Mouse (Mus musculus): Measurements from ENCODE around the gene Gm8439.

Gm8439 gene

GRCm38 (mm10) chr4:120613691-120614329 is 25.3 kb downstream of the Gm8439 start:
- peak; percentile 41 for DNase-seq

DNA sequence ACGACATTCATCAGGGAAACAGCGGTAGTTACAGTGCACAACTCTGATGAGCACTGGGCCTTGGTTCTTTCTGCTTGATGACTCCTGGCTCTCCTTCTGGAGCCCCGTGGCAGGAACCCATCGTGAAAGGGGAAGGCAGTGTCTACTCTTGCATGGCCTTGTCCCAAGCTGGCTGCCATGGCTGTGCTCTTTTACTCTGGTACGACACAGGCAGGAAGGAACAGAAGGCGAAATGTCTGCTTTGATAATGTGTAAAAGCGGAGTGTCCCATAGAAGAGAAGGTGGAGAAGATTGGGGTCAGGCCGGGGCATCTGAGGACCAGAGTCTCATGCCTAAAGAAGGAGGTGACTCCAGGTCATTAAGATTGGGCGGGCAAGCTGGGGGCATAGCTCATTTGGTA is 26.1 kb downstream of the Gm8439 start:
- no peak for DNase-seq

GRCm38 (mm10) chr4:120615528-120616081 is 27.1 kb downstream of the Gm8439 start:
- peak; percentile 26 for DNase-seq

DNA sequence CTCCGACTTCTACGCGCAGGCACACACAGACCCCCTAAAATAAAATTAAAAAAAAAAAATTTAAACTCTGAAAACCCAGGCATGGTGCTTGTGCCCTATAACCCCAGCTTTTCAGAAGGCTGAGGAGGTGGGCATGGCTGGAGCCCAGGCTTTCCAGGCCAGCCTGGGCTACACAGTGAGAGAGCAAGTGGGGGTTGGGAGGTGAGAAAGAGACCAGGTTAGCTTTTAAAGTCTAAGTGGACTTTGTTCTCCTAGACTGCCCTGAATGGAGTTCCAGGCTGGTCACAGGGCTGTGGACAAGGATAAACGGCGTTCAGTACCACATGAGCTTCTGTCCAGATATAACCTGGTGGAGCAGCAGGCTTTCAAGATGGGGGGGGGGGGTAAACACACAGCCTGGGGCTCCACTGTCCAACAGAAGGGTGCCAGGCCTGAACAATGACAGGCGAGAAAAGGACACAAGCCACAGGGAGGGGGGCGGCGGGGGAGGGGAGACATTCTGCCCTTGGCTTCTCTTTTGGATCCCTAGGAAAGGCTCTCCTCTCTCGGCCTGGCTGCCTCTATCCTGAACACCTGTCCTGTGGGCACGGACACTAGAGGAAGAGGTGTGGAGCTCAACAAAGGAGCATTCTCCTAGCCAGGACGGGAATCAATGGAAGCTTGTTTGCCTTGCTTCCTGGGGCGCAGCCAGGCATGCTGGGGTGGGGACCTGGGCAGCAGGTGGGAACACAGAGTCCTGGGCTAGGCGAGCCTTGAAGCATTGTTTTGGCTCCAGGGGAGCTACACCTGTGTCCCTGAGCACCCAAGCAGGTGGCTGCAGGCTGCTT is 27.9 kb downstream of the Gm8439 start:
- DNase-seq, result no peak

DNA sequence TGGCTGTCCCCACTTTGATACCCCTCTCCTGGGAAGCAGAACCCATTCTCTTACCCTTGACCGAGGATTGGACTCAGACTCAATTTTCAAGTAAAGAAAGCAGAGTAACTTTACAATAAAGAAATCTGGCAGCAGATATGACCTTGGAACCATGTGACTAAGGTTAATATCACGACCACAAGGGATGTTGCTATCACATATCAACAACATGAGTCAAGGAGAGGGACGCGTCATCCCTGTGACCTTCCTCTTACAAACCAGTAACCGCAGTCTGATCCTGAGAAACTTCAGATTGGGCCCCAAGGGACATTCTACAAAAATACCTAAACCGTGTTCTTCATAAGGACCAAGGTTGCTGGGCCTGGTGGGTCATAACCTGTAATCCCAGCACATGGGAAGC is 39.2 kb downstream of the Gm8439 start:
- no peak for DNase-seq

GRCm38 (mm10) chr4:120630218-120630931 is 41.8 kb downstream of the Gm8439 start:
- DNase-seq, result no peak

GRCm38 (mm10) chr4:120631828-120632227 is 43.3 kb downstream of the Gm8439 start:
- no peak for DNase-seq

DNA sequence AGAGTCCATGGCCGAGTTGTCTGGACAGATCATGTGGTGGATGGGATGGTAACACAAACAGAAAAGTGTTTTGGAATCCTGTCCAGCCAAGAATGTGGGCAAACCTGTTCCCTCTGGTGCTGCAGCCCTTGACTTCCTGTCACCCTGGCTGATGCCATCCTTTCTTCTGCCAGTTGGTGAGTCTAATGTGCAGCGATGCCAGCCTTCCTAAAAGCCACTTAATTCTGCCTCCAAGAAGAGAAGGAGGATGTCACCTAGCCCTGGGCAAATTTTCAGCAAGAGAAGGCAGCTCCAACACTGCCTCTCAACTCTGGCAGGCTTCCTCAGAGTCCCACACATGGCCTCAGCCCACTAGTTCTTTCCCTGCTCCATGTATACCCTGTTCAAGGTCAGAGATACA is 46.8 kb downstream of the Gm8439 start:
- DNase-seq, result no peak

- no peak for DNase-seq
Observed at GRCm38 (mm10) chr4:120641946-120642345, 53.4 kb downstream of the Gm8439 start.

GRCm38 (mm10) chr4:120643899-120644298 is 55.4 kb downstream of the Gm8439 start:
- no peak for DNase-seq

DNA sequence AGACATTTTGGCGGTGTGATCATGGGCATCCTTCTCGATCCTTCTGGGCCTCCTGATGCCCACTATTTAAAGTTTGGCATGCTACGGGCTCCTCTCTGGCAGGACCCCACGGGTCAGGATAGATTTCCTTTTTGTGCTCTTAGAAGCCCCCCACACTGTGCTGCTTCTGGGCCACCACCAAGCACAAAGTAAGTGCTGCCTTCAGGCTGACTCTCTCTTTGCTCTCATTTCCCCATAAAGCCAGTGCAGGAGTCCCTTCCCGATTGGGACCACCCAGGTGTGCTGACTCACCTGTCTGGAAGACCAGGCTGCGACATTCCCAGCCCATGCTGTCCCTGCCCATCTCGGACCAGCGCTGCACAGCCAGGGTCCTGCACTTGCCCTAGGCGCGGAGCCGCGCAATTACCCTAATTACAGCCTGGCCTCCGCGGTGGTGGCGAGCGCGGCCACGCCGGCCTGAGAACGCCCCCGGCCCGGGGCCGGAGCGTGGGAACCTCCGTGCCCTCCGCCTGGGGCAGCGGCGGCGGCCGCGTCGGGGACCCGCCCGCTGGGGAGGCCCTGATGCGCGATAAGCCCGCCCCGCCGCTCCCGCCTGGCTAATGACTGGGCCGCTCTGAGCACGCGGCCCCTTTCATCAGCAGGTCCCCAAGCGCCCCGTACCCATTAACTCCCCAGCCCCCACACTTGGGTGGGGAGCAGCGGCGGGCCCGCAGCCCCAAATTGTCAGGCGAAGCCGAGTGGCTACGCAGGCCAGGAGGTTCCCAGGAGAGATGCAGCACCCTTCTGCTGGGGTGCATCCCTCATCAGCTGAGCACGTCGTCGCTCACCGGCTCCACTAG is 61.0 kb downstream of the Gm8439 start:
- peak; percentile 11 for DNase-seq

- no peak for DNase-seq
Observed at GRCm38 (mm10) chr4:120650208-120650592, 61.7 kb downstream of the Gm8439 start.

GRCm38 (mm10) chr4:120655898-120656297 is 67.4 kb downstream of the Gm8439 start:
- DNase-seq, result no peak
